Mouse (Mus musculus) lung, postnatal 0 days (tissue): ENCODE results near the gene Ttll5.

Experiments used
- CTCF ChIP-seq: IDR thresholded peaks from 2 replicates; pipeline ENCODE4 v1.5.1; 2016; ENCODE audit warnings: antibody characterized with exemption, mild to moderate bottlenecking
- EP300 ChIP-seq: IDR thresholded peaks from 2 replicates; pipeline ENCODE4 v1.6.1; 2016; ENCODE audit warnings: antibody characterized with exemption, mild to moderate bottlenecking, control low read depth

DNA sequence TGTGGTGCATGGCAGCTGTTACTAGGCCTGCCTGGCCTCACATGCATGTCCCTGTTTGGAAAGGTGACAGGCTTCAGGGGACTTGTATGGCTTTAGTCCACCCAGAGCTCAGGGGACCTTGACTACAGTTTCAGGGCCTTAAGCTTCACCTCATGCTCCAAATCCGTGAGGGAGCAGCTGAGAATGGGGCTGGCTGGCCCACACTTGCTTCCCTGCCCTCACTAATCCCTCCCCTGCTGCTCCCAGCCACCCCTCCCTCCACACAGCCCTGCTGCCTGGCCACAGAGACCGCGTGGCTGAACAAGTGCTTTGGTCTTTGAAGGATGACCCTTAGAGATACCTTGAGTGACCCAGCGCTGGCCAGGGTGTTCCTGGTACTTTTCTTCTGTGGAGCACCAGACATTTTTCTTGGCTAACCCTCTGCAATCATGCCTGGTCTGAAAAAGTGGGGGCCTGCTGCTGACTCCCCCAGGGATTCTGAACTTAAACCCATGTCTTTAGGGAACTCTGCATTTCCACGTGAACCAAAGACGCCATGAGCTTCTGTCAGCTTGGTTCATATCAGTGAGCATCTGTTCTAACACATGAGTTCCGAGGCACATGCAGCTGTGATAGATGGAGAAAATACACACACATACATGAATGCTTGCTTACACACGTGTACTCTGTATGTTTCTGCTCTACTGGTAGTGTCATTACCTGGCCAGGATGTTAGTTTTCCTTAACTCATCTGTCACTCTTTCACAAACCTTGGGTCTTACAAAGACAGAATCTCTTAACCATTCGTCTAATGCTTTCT, 212.1 kb downstream of the Ttll5 start:
- no peak for TF ChIP-seq CTCF
- TF ChIP-seq EP300, result no peak
